Mouse (Mus musculus): ENCODE measurements at regions not wholly inside any gene's neighbourhood (a gene's known extent, or its start where the extent isn't known, plus 50 kb on each side); places are given as distances from the start of the nearest gene placed in this dataset.

DNA sequence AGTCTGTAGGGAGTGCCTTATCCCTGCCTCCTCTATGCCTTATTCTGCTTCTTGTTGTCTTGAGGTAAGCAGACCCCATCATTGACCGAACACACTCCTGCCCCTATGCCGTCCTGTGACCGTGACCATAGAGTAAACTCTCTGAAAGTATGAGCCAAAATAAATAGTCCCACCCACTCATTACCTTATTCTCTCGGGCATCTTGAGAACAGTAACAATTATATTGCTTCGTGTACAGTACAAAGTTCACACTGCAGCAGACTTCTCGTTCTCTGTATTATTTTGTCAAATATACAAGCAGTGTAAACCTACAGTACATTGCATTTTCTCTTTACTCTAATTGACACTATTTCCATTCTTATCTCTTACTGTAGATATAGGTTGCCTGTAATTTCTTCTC is 62.4 kb upstream of the Nek6 start:
- no peak for TF ChIP-seq CTCF (IDR thresholded peaks at IDR 0.05; ENCODE audit: extremely low read depth, insufficient read length, insufficient replicate concordance, low read depth, low read length)
- TF ChIP-seq POLR2A (IDR thresholded peaks at IDR 0.05; ENCODE audit: low read depth, low read length), result no peak

Data from small intestine, adult 2 months (tissue).